In genomic region chr5:125223961-125224360, GRCm38 (mm10) we compare ENCODE assay signal across 23 mouse cellular contexts. TPM values are rescaled to one million over a fixed set of nuclear protein-coding genes. Genes with fewer than 3 reads are reported as not detected.
DNase-seq lines count a peak whose midpoint lies in the region; ATAC-seq lines count a peak whose summit lies in the region.
"Had no signal": no experiment of that assay in that cellular context is flagged by ENCODE, and none has a peak within 500 bp of the region (broad histone marks: within the 10 kb centered on the region; RNA-seq: fewer than 3 reads in every experiment).

No protein-coding gene starts in this region.

- DNase-seq in cerebellum, adult 9-10 months = peak; percentile 45
- DNase-seq in cerebellum, postnatal 4 days (ENCODE audit: low spot score in 2 of 2) = no peak
- DNase-seq in cerebellum, postnatal 10 days = peak; percentile 61 to 68
- no peak for DNase-seq in cerebellum, adult 11-12 months
- DNase-seq in hindbrain, embryonic 10.5 days (ENCODE audit: low spot score) = no peak
- no peak for DNase-seq in embryonic facial prominence, embryonic 10.5 days (ENCODE audit: low spot score)
- DNase-seq in spleen, postnatal 36 days (ENCODE audit: low spot score in 2 of 2) = no peak
- DNase-seq: adrenal gland, adult 8-10 months; adrenal gland, postnatal 14 days; adrenal gland, postnatal 36 days; B cell, adult 2 months; cerebellum, adult 2 months; cerebellum, postnatal 36 days had no signal

- no peak overlapping the region for H3K4me3 ChIP-seq in hindbrain, embryonic 10.5 days
- H3K4me3 ChIP-seq in hindbrain, embryonic 13.5 days = no peak overlapping the region
- no peak overlapping the region for H3K4me3 ChIP-seq in embryonic facial prominence, embryonic 10.5 days
- H3K4me3 ChIP-seq: embryonic facial prominence, embryonic 13.5 days; embryonic facial prominence, embryonic 15.5 days; erythroblast, embryonic 14.5 days had no signal

- no peak overlapping the region for H3K9ac ChIP-seq in hindbrain, embryonic 13.5 days
- H3K9ac ChIP-seq: embryonic facial prominence, embryonic 13.5 days; embryonic facial prominence, embryonic 15.5 days had no signal

- ATAC-seq in hindbrain, embryonic 13.5 days (ENCODE audit: low FRiP score) = no peak
- ATAC-seq: activated CD4-positive, CD25-positive, alpha-beta regulatory T cell, adult 4 months; CD4-positive, CD25-positive, alpha-beta regulatory T cell, adult 4 months; forebrain, embryonic 14.5 days; forebrain, embryonic 16.5 days; Patski had no signal

- peaks cover 52% of the 10 kb centered on the region for H3K4me1 ChIP-seq in hindbrain, embryonic 10.5 days (replicated peaks)
- peaks cover 48% of the 10 kb centered on the region for H3K4me1 ChIP-seq in hindbrain, embryonic 13.5 days (replicated peaks)
- H3K4me1 ChIP-seq in embryonic facial prominence, embryonic 10.5 days = peaks cover 40% of the 10 kb centered on the region

- no peak overlapping the region for H3K4me2 ChIP-seq in hindbrain, embryonic 13.5 days
- H3K4me2 ChIP-seq: embryonic facial prominence, embryonic 13.5 days; embryonic facial prominence, embryonic 15.5 days had no signal

- no peaks in the 10 kb centered on the region for H3K36me3 ChIP-seq in hindbrain, embryonic 10.5 days
- H3K36me3 ChIP-seq in hindbrain, embryonic 13.5 days = no peaks in the 10 kb centered on the region
- no peaks in the 10 kb centered on the region for H3K36me3 ChIP-seq in embryonic facial prominence, embryonic 10.5 days (replicated peaks)
- H3K36me3 ChIP-seq: embryonic facial prominence, embryonic 13.5 days; embryonic facial prominence, embryonic 15.5 days; G1E had no signal

- no peaks in the 10 kb centered on the region; the same call in 1 of the 2 replicates for H3K27me3 ChIP-seq in hindbrain, embryonic 10.5 days (ENCODE audit: insufficient read depth, poor library complexity, severe bottlenecking)
- H3K27me3 ChIP-seq in hindbrain, embryonic 13.5 days = no peaks in the 10 kb centered on the region
- H3K27me3 ChIP-seq in embryonic facial prominence, embryonic 10.5 days (replicated peaks; ENCODE audit: low read depth, poor library complexity, severe bottlenecking) = no peaks in the 10 kb centered on the region
- H3K27me3 ChIP-seq: embryonic facial prominence, embryonic 13.5 days; embryonic facial prominence, embryonic 15.5 days; Patski had no signal

- H3K9me3 ChIP-seq in hindbrain, embryonic 10.5 days = peaks cover 11% of the 10 kb centered on the region
- H3K9me3 ChIP-seq in hindbrain, embryonic 13.5 days = 0 out of 2 replicates have a peak, but pooled peaks cover 6% of the 10 kb centered on the region
- peaks cover 10% of the 10 kb centered on the region for H3K9me3 ChIP-seq in embryonic facial prominence, embryonic 10.5 days

- H3K27ac ChIP-seq in hindbrain, embryonic 10.5 days = peak overlapping the region; percentile 37
- H3K27ac ChIP-seq in hindbrain, embryonic 13.5 days = no peak overlapping the region
- peak overlapping the region; percentile 30; the same call in 1 of the 2 replicates for H3K27ac ChIP-seq in embryonic facial prominence, embryonic 10.5 days (replicated peaks)
- H3K27ac ChIP-seq: embryonic facial prominence, embryonic 13.5 days; embryonic facial prominence, embryonic 15.5 days had no signal

- 74% methylated on average over 5 of the region's 5 CpGs for WGBS in hindbrain, embryonic 10.5 days
- WGBS in hindbrain, embryonic 13.5 days = 52% methylated on average over 5 of the region's 5 CpGs
- 75% methylated on average over 5 of the region's 5 CpGs for WGBS in embryonic facial prominence, embryonic 10.5 days

RNA-seq across cellular contexts. Expression of gene Ncor2, which starts 44.9 kb away (rescaled TPM):
- 18.1 and 19.7 TPM in 2 replicates for polyA plus RNA-seq in hindbrain, embryonic 10.5 days (2016; fragmentation: Nextera tagmentation; extraction: Ambion mirVana)
- 24.8 and 25.1 TPM in 2 replicates for polyA plus RNA-seq in hindbrain, embryonic 13.5 days (2015; fragmentation: Nextera tagmentation; extraction: Ambion mirVana)
- polyA plus RNA-seq in embryonic facial prominence, embryonic 10.5 days (2016; fragmentation: Nextera tagmentation; extraction: Ambion mirVana) = 19.2 and 19.8 TPM in 2 replicates

Comparison
In these comparisons a context has a peak if more than half of its experiments do, and no peak if none do; other contexts are left out.
1. DNase-seq: peak in cerebellum, adult 9-10 months (single experiment) and cerebellum, postnatal 10 days (2 of 2); none in cerebellum, postnatal 4 days (0 of 2), cerebellum, adult 11-12 months (single experiment), hindbrain, embryonic 10.5 days (single experiment), embryonic facial prominence, embryonic 10.5 days (single experiment) and spleen, postnatal 36 days (0 of 2).